Mouse (Mus musculus): ENCODE data around the gene Inpp5a. TPM values are rescaled to one million over a fixed set of nuclear protein-coding genes. Genes with fewer than 3 reads are reported as not detected.
"Not testable (repeated sequence)": the region's sequence is repeated elsewhere in the genome, so short reads cannot be mapped to it uniquely, and the experiment has no call there.

The Inpp5a gene
- polyA plus RNA-seq, 1 experiment = 17.6 TPM

- DNase-seq (ENCODE audit: low read depth) = no peak
- no peak for TF ChIP-seq CTCF (IDR thresholded peaks at IDR 0.05; ENCODE audit: borderline replicate concordance, extremely low read depth, insufficient read depth, insufficient read length)
- no peak for TF ChIP-seq POLR2A (IDR thresholded peaks at IDR 0.05; ENCODE audit: borderline replicate concordance, extremely low read depth, insufficient read depth, insufficient read length, poor library complexity, severe bottlenecking)
Observed at GRCm38 (mm10) chr7:139402721-139403120, 13.8 kb downstream of the Inpp5a start.

GRCm38 (mm10) chr7:139406581-139406980 is 17.7 kb downstream of the Inpp5a start:
- TF ChIP-seq POLR2A (IDR thresholded peaks at IDR 0.05; ENCODE audit: borderline replicate concordance, extremely low read depth, insufficient read depth, insufficient read length, poor library complexity, severe bottlenecking) = no peak
- no peak for DNase-seq (ENCODE audit: low read depth)

- TF ChIP-seq POLR2A (IDR thresholded peaks at IDR 0.05; ENCODE audit: borderline replicate concordance, extremely low read depth, insufficient read depth, insufficient read length, poor library complexity, severe bottlenecking) = no peak
- TF ChIP-seq CTCF (IDR thresholded peaks at IDR 0.05; ENCODE audit: borderline replicate concordance, extremely low read depth, insufficient read depth, insufficient read length) = no peak
- no peak for DNase-seq (ENCODE audit: low read depth)
Observed at GRCm38 (mm10) chr7:139407966-139408365, 19.1 kb downstream of the Inpp5a start.

GRCm38 (mm10) chr7:139409903-139410302 is 21.0 kb downstream of the Inpp5a start:
- peak; percentile 18 for DNase-seq (ENCODE audit: low read depth)
- no peak for TF ChIP-seq CTCF (IDR thresholded peaks at IDR 0.05; ENCODE audit: borderline replicate concordance, extremely low read depth, insufficient read depth, insufficient read length)
- no peak for TF ChIP-seq POLR2A (IDR thresholded peaks at IDR 0.05; ENCODE audit: borderline replicate concordance, extremely low read depth, insufficient read depth, insufficient read length, poor library complexity, severe bottlenecking)

GRCm38 (mm10) chr7:139412223-139412950 is 23.5 kb downstream of the Inpp5a start:
- TF ChIP-seq CTCF (IDR thresholded peaks at IDR 0.05; ENCODE audit: borderline replicate concordance, extremely low read depth, insufficient read depth, insufficient read length) (no peak), POLR2A (IDR thresholded peaks at IDR 0.05; ENCODE audit: borderline replicate concordance, extremely low read depth, insufficient read depth, insufficient read length, poor library complexity, severe bottlenecking) (no peak)
- DNase-seq (ENCODE audit: low read depth) = peak; percentile 25

GRCm38 (mm10) chr7:139413400-139413799 is 24.5 kb downstream of the Inpp5a start:
- TF ChIP-seq CTCF (IDR thresholded peaks at IDR 0.05; ENCODE audit: borderline replicate concordance, extremely low read depth, insufficient read depth, insufficient read length) (no peak), POLR2A (IDR thresholded peaks at IDR 0.05; ENCODE audit: borderline replicate concordance, extremely low read depth, insufficient read depth, insufficient read length, poor library complexity, severe bottlenecking) (no peak)
- DNase-seq (ENCODE audit: low read depth) = no peak

GRCm38 (mm10) chr7:139415616-139416225 is 26.8 kb downstream of the Inpp5a start:
- TF ChIP-seq CTCF (IDR thresholded peaks at IDR 0.05; ENCODE audit: borderline replicate concordance, extremely low read depth, insufficient read depth, insufficient read length) (no peak), POLR2A (IDR thresholded peaks at IDR 0.05; ENCODE audit: borderline replicate concordance, extremely low read depth, insufficient read depth, insufficient read length, poor library complexity, severe bottlenecking) (no peak)
- DNase-seq (ENCODE audit: low read depth) = peak; percentile 16

- TF ChIP-seq POLR2A (IDR thresholded peaks at IDR 0.05; ENCODE audit: borderline replicate concordance, extremely low read depth, insufficient read depth, insufficient read length, poor library complexity, severe bottlenecking) (no peak), CTCF (IDR thresholded peaks at IDR 0.05; ENCODE audit: borderline replicate concordance, extremely low read depth, insufficient read depth, insufficient read length) (no peak)
- no peak for DNase-seq (ENCODE audit: low read depth)
Observed at GRCm38 (mm10) chr7:139418371-139418770, 29.5 kb downstream of the Inpp5a start.

- DNase-seq (ENCODE audit: low read depth) = no peak
- TF ChIP-seq CTCF (IDR thresholded peaks at IDR 0.05; ENCODE audit: borderline replicate concordance, extremely low read depth, insufficient read depth, insufficient read length) = no peak
- TF ChIP-seq POLR2A (IDR thresholded peaks at IDR 0.05; ENCODE audit: borderline replicate concordance, extremely low read depth, insufficient read depth, insufficient read length, poor library complexity, severe bottlenecking) = no peak
Observed at GRCm38 (mm10) chr7:139422827-139423226, 33.9 kb downstream of the Inpp5a start.

- DNase-seq (ENCODE audit: low read depth) = no peak
- TF ChIP-seq CTCF (IDR thresholded peaks at IDR 0.05; ENCODE audit: borderline replicate concordance, extremely low read depth, insufficient read depth, insufficient read length) (no peak), POLR2A (IDR thresholded peaks at IDR 0.05; ENCODE audit: borderline replicate concordance, extremely low read depth, insufficient read depth, insufficient read length, poor library complexity, severe bottlenecking) (no peak)
Observed at GRCm38 (mm10) chr7:139434095-139434830, 45.4 kb downstream of the Inpp5a start.

- not testable (repeated sequence) for DNase-seq (ENCODE audit: low read depth)
Observed at GRCm38 (mm10) chr7:139434931-139435330, 46.0 kb downstream of the Inpp5a start.

- TF ChIP-seq POLR2A (IDR thresholded peaks at IDR 0.05; ENCODE audit: borderline replicate concordance, extremely low read depth, insufficient read depth, insufficient read length, poor library complexity, severe bottlenecking) = no peak
- TF ChIP-seq CTCF (IDR thresholded peaks at IDR 0.05; ENCODE audit: borderline replicate concordance, extremely low read depth, insufficient read depth, insufficient read length) = no peak
- DNase-seq (ENCODE audit: low read depth) = no peak
Observed at GRCm38 (mm10) chr7:139435749-139436148, 46.8 kb downstream of the Inpp5a start.

Data from brain, embryonic 14.5 days (tissue).